Mouse (Mus musculus): ENCODE measurements around the gene Ltbp3. TPM values are rescaled to one million over a fixed set of nuclear protein-coding genes. Genes with fewer than 3 reads are reported as not detected.

Gene Ltbp3
- polyA plus RNA-seq, 1 experiment from 2014 or later: 24.7 TPM

DNA sequence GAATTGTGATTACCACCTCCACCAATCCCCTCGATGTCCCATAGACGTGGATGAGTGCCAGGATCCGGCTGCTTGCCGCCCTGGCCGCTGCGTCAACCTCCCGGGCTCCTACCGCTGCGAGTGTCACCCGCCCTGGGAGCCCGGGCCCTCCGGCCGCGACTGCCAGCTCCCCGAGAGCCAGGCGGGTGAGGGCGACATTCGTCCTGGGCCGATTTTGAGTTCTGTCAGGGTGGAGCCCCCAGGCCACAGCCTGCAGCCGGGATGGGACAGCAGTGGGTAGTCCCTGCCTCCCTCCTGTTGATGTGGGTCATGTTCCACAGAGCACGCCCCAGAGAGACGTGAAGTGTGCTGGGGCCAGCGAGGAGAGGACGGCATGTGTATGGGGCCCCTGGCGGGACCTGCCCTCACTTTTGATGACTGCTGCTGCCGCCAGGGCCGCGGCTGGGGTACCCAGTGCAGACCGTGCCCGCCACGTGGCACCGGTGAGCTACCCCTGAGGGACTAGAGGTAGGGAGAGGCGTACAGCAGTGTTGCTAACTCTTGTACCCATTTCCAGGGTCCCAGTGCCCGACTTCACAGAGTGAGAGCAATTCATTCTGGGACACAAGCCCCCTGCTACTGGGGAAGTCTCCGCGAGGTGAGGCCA lies 16.4 kb downstream of the Ltbp3 start:
- peaks cover 66% of the 10 kb centered on the region for H3K27me3 ChIP-seq (replicated peaks)
- H3K4me3 ChIP-seq: peak overlapping the region; percentile 41
- H3K36me3 ChIP-seq: peaks cover 74% of the 10 kb centered on the region
- no peaks in the 10 kb centered on the region for H3K9me3 ChIP-seq
- H3K4me2 ChIP-seq: peak overlapping the region; percentile 70
- ATAC-seq (ENCODE audit: extremely low read depth, insufficient number of reproducible peaks, low FRiP score, low TSS enrichment): no peak
- no peak overlapping the region for H3K27ac ChIP-seq (replicated peaks)
- peaks cover 14% of the 10 kb centered on the region for H3K4me1 ChIP-seq
- H3K9ac ChIP-seq: peak overlapping the region; percentile 77
- 19% methylated on average over 36 of the region's 36 CpGs for WGBS

- Histone ChIP-seq H3K9me3 (no peaks in the 10 kb centered on the region), H3K4me2 (no peak overlapping the region), H3K27ac (replicated peaks) (no peak overlapping the region), H3K9ac (no peak overlapping the region), H3K4me3 (no peak overlapping the region), H3K4me1 (peaks cover 14% of the 10 kb centered on the region), H3K36me3 (peaks cover 79% of the 10 kb centered on the region), H3K27me3 (replicated peaks) (peaks cover 47% of the 10 kb centered on the region)
- no peak for ATAC-seq (ENCODE audit: extremely low read depth, insufficient number of reproducible peaks, low FRiP score, low TSS enrichment)
- 88% methylated on average over 14 of the region's 14 CpGs for WGBS
Measured at GRCm38 (mm10) chr19:5758878-5759403, 18.2 kb downstream of the Ltbp3 start.

- Histone ChIP-seq H3K36me3 (peaks cover 99% of the 10 kb centered on the region), H3K4me2 (no peak overlapping the region), H3K27me3 (replicated peaks) (peaks cover 7% of the 10 kb centered on the region), H3K9ac (no peak overlapping the region), H3K9me3 (no peaks in the 10 kb centered on the region), H3K4me1 (no peaks in the 10 kb centered on the region), H3K27ac (replicated peaks) (no peak overlapping the region), H3K4me3 (no peak overlapping the region)
- ATAC-seq (ENCODE audit: extremely low read depth, insufficient number of reproducible peaks, low FRiP score, low TSS enrichment): no peak
- WGBS: 89% methylated on average over 6 of the region's 6 CpGs
Measured at GRCm38 (mm10) chr19:5763163-5763562, 22.5 kb downstream of the Ltbp3 start.

DNA sequence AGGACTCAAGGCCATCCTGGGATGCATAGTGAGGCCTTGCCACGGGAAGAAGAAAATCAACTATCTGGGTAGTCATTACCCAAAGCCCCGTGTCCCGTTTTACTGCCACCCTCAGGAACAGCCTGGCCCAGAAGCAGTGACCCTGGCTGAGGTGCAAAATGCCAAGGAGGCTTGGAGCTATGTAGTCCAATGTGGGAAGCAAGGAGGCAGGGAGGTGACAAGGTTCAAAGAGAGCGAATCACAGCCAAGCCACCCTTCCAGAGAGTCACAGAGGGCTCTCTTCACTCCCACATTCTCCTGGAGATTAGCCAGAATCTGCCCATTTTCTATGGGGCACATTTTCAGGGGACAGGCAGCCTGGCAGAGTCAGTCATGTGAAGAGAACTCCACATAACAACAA lies 26.6 kb downstream of the Ltbp3 start:
- H3K4me1 ChIP-seq: peaks cover 11% of the 10 kb centered on the region
- no peak overlapping the region for H3K4me2 ChIP-seq
- no peak overlapping the region for H3K4me3 ChIP-seq
- 86% methylated on average over 4 of the region's 4 CpGs for WGBS
- no peak for ATAC-seq (ENCODE audit: extremely low read depth, insufficient number of reproducible peaks, low FRiP score, low TSS enrichment)
- no peaks in the 10 kb centered on the region for H3K27me3 ChIP-seq (replicated peaks)
- H3K36me3 ChIP-seq: peaks cover 76% of the 10 kb centered on the region
- H3K9ac ChIP-seq: no peak overlapping the region
- no peak overlapping the region for H3K27ac ChIP-seq (replicated peaks)
- H3K9me3 ChIP-seq: no peaks in the 10 kb centered on the region

GRCm38 (mm10) chr19:5770311-5770710 lies 29.6 kb downstream of the Ltbp3 start:
- Histone ChIP-seq H3K9me3 (no peaks in the 10 kb centered on the region), H3K36me3 (peaks cover 46% of the 10 kb centered on the region), H3K4me1 (peaks cover 11% of the 10 kb centered on the region), H3K9ac (peak overlapping the region; percentile 98), H3K4me3 (peak overlapping the region; percentile 84), H3K27me3 (replicated peaks) (no peaks in the 10 kb centered on the region), H3K4me2 (peak overlapping the region; percentile 98), H3K27ac (replicated peaks) (peak overlapping the region; percentile 88)
- 40% methylated on average over 9 of the region's 9 CpGs for WGBS
- no peak for ATAC-seq (ENCODE audit: extremely low read depth, insufficient number of reproducible peaks, low FRiP score, low TSS enrichment)

DNA sequence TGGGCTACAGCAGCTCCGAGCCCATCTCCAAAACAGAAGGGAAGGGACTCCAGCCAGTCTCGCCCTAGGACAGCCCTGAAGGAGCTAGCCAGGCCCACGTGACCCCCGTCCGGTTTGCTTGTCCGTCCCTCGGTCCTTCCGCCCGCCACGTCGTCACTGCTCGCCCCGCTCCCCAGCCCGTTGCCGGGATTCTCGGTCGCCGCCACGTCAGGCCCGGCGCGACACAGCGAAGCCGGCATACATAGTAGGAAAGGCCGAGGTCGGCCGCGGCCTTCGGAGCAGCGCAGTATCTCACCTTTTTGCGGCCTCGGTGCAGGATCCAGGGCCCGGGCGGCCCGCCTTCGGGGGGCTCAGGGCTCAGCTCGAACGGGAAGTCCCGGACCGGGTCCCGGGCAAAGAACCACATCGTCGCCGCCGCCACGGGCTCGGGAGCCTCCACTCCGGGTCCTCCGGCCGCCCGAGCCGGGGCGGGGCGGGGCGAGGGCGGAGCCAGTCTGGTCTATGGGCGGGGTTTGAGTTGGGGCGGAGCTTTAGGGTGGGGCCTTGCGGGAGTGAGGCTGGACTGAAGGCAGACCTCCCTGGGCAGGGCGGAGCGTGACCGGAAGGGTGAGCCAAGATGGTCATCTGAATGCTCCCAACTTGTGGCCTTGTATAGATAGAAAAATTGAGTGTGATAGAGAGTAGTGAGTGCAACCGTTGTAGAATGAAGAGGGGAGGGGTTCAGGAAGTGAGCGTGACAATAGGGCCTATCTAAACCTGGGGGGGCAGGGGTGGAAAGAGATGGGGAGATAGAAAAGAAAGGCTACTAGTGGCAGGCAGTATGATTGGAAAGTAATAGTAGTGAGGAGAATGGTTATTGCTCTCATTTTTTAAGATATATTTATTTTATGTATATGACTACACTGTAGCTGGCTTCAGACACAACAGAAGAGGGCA lies 30.5 kb downstream of the Ltbp3 start, which contains the start of gene Scyl1:
Gene Scyl1, minus strand, starts transcription at position 495 of the 936 bp plus-strand sequence.
- H3K27ac ChIP-seq (replicated peaks): peak within 1 kb of the TSS; percentile 88
- peak within 1 kb of the TSS; percentile 98 for H3K4me2 ChIP-seq
- peaks cover 11% of the 10 kb centered on the region for H3K4me1 ChIP-seq
- H3K9me3 ChIP-seq: no peaks in the 10 kb centered on the region
- H3K36me3 ChIP-seq: peaks cover 38% of the 10 kb centered on the region
- H3K4me3 ChIP-seq: peak within 1 kb of the TSS; percentile 84
- no peaks in the 10 kb centered on the region for H3K27me3 ChIP-seq (replicated peaks)
- H3K9ac ChIP-seq: peak within 1 kb of the TSS; percentile 98
- ATAC-seq (ENCODE audit: extremely low read depth, insufficient number of reproducible peaks, low FRiP score, low TSS enrichment): peak; percentile 96
- 1% methylated on average over 64 of the region's 64 CpGs for WGBS

GRCm38 (mm10) chr19:5777387-5778032 lies 36.8 kb downstream of the Ltbp3 start:
- Histone ChIP-seq H3K4me1 (no peaks in the 10 kb centered on the region), H3K4me2 (no peak overlapping the region), H3K4me3 (no peak overlapping the region), H3K36me3 (no peaks in the 10 kb centered on the region), H3K27me3 (replicated peaks) (0 out of 2 replicates have a peak, but pooled peaks cover 3% of the 10 kb centered on the region), H3K9ac (0 out of 2 replicates have a peak overlapping the region, but pooled peaks have one; percentile 14), H3K9me3 (no peaks in the 10 kb centered on the region), H3K27ac (replicated peaks) (no peak overlapping the region)
- WGBS: 68% methylated on average over 9 of the region's 9 CpGs
- no peak for ATAC-seq (ENCODE audit: extremely low read depth, insufficient number of reproducible peaks, low FRiP score, low TSS enrichment)

- WGBS: 50% methylated on average over 8 of the region's 8 CpGs
- H3K4me1 ChIP-seq: no peaks in the 10 kb centered on the region
- H3K9me3 ChIP-seq: no peaks in the 10 kb centered on the region
- H3K4me2 ChIP-seq: no peak overlapping the region
- H3K36me3 ChIP-seq: no peaks in the 10 kb centered on the region
- H3K27me3 ChIP-seq (replicated peaks): 0 out of 2 replicates have a peak, but pooled peaks cover 3% of the 10 kb centered on the region
- H3K27ac ChIP-seq (replicated peaks): no peak overlapping the region
- ATAC-seq (ENCODE audit: extremely low read depth, insufficient number of reproducible peaks, low FRiP score, low TSS enrichment): no peak
- H3K9ac ChIP-seq: peak overlapping the region; percentile 14; the same call in 1 of the 2 replicates
- H3K4me3 ChIP-seq: no peak overlapping the region
Measured at GRCm38 (mm10) chr19:5778312-5778711, 37.6 kb downstream of the Ltbp3 start.

- H3K27ac ChIP-seq (replicated peaks): no peak overlapping the region
- no peaks in the 10 kb centered on the region for H3K9me3 ChIP-seq
- no peak overlapping the region for H3K4me2 ChIP-seq
- no peak overlapping the region for H3K4me3 ChIP-seq
- no peaks in the 10 kb centered on the region for H3K4me1 ChIP-seq
- H3K36me3 ChIP-seq: no peaks in the 10 kb centered on the region
- no peak for ATAC-seq (ENCODE audit: extremely low read depth, insufficient number of reproducible peaks, low FRiP score, low TSS enrichment)
- 0 out of 2 replicates have a peak overlapping the region, but pooled peaks have one; percentile 8 for H3K9ac ChIP-seq
- H3K27me3 ChIP-seq (replicated peaks): 0 out of 2 replicates have a peak, but pooled peaks cover 3% of the 10 kb centered on the region
- 57% methylated on average over 7 of the region's 7 CpGs for whole genome bisulfite sequencing
Measured at GRCm38 (mm10) chr19:5780203-5780602, 39.5 kb downstream of the Ltbp3 start.

GRCm38 (mm10) chr19:5781532-5781931 lies 40.8 kb downstream of the Ltbp3 start:
- WGBS: 81% methylated on average over 6 of the region's 6 CpGs
- Histone ChIP-seq H3K27ac (replicated peaks) (no peak overlapping the region), H3K4me2 (no peak overlapping the region), H3K4me1 (peaks cover under 1% of the 10 kb centered on the region), H3K9ac (no peak overlapping the region), H3K27me3 (replicated peaks) (0 out of 2 replicates have a peak, but pooled peaks cover 3% of the 10 kb centered on the region), H3K9me3 (no peaks in the 10 kb centered on the region), H3K36me3 (no peaks in the 10 kb centered on the region), H3K4me3 (no peak overlapping the region)
- ATAC-seq (ENCODE audit: extremely low read depth, insufficient number of reproducible peaks, low FRiP score, low TSS enrichment): no peak

DNA sequence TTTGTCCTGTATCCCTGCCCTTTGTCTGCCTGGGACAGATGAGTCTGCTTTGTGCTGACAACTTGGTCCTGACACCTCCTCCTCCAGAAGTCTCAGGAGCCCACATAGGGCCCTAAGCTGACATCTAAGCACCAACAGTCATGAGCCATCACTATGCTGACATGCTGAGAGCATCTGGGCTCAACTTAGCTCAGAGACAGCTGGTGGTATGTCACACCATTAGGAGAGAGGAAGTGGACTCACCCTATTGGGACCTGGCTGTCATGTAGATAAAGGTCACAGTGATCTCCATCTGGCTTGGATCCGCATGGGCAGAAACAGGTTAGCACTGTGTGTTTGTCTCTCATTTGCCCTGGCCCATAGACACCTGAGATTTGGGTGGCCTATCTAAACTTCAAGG lies 41.4 kb downstream of the Ltbp3 start:
- ATAC-seq (ENCODE audit: extremely low read depth, insufficient number of reproducible peaks, low FRiP score, low TSS enrichment): no peak
- no peak overlapping the region for H3K27ac ChIP-seq (replicated peaks)
- no peak overlapping the region for H3K4me3 ChIP-seq
- H3K36me3 ChIP-seq: no peaks in the 10 kb centered on the region
- 72% methylated on average over 1 of the region's 1 CpGs for WGBS
- H3K27me3 ChIP-seq (replicated peaks): 0 out of 2 replicates have a peak, but pooled peaks cover 3% of the 10 kb centered on the region
- no peak overlapping the region for H3K9ac ChIP-seq
- H3K4me2 ChIP-seq: no peak overlapping the region
- H3K4me1 ChIP-seq: peaks cover 6% of the 10 kb centered on the region
- H3K9me3 ChIP-seq: no peaks in the 10 kb centered on the region
